Mouse (Mus musculus) heart, embryonic 13.5 days (tissue): ENCODE results near the gene Mtg1. TPM values are rescaled to one million over a fixed set of nuclear protein-coding genes. Genes with fewer than 3 reads are reported as not detected.
"Not testable (repeated sequence)": the region's sequence is repeated elsewhere in the genome, so short reads cannot be mapped to it uniquely, and the experiment has no call there.

ENCODE experiments used
- ATAC-seq: fragments of 200-750 bp; cut with Nextera tagmentation; 2 replicates; pipeline ENCODE4 v1.8.0; 2017; ENCODE audit warnings: moderate TSS enrichment; ENCODE audit not compliant: insufficient number of reproducible peaks, low FRiP score, low TSS enrichment; ENCODE audit errors: extremely low read depth
- H3K27ac ChIP-seq: fragments of 300-500 bp; sonication (generic); replicated peaks from 2 replicates; pipeline ENCODE4 v1.5.1; 2015; ENCODE audit warnings: moderate library complexity, mild to moderate bottlenecking, inconsistent platforms
- H3K27me3 ChIP-seq: fragments of 300-500 bp; sonication (generic); replicated peaks from 2 replicates; pipeline ENCODE4 v1.6.1; 2015; ENCODE audit warnings: mild to moderate bottlenecking, inconsistent platforms
- H3K36me3 ChIP-seq: fragments of 300-500 bp; sonication (generic); 2 replicates; pipeline ENCODE4 v1.6.1; 2015; ENCODE audit warnings: mild to moderate bottlenecking, inconsistent platforms
- H3K4me1 ChIP-seq: fragments of 300-500 bp; sonication (generic); 2 replicates; pipeline ENCODE4 v1.6.1; 2015; ENCODE audit warnings: inconsistent platforms
- H3K4me2 ChIP-seq: fragments of 300-500 bp; sonication (generic); 2 replicates; pipeline ENCODE4 v1.6.1; 2015; ENCODE audit warnings: inconsistent platforms, mild to moderate bottlenecking, moderate library complexity
- H3K4me3 ChIP-seq: fragments of 300-500 bp; sonication (generic); 2 replicates; pipeline ENCODE4 v1.5.1; 2015; ENCODE audit warnings: moderate library complexity, mild to moderate bottlenecking, inconsistent platforms
- H3K9ac ChIP-seq: fragments of 300-500 bp; sonication (generic); 2 replicates; pipeline ENCODE4 v1.6.1; 2015; ENCODE audit warnings: inconsistent platforms, mild to moderate bottlenecking, moderate library complexity
- H3K9me3 ChIP-seq: fragments of 300-500 bp; sonication (generic); 2 replicates; pipeline ENCODE4 v1.6.1; 2016; ENCODE audit warnings: inconsistent platforms
- WGBS: fragments of 180-500 bp; shearing (Covaris S2); methylation state at CpG from one replicate; pipeline ENCODE4 v1.1.7; 2015; ENCODE audit warnings: mixed read lengths; 5-methylcytosine and 5-hydroxymethylcytosine counted together
- polyA plus RNA-seq: library from polyadenylated mRNA; unstranded; fragments of >200 nt; fragmentation: Nextera tagmentation; extraction: Ambion mirVana; gene quantifications from 2 replicates; pipeline ENCODE4 v1.2.1, GENCODE M21; 2015

Gene Mtg1
- polyA plus RNA-seq, 1 experiment from 2014 or later = 27.2 TPM

GRCm38 (mm10) chr7:140134033-140134432 is 3.3 kb upstream of the Mtg1 start:
- not testable (repeated sequence) for H3K9ac ChIP-seq, H3K9me3 ChIP-seq, H3K4me1 ChIP-seq, H3K4me3 ChIP-seq, H3K27me3 ChIP-seq, H3K27ac ChIP-seq, H3K4me2 ChIP-seq, ATAC-seq
- peaks cover 37% of the 10 kb centered on the region for H3K36me3 ChIP-seq
- WGBS = 92% methylated on average over 7 of the region's 7 CpGs

- Histone ChIP-seq H3K27ac (no peak overlapping the region), H3K9me3 (no peaks in the 10 kb centered on the region), H3K4me3 (no peak overlapping the region), H3K9ac (no peak overlapping the region), H3K36me3 (peaks cover 25% of the 10 kb centered on the region), H3K27me3 (no peaks in the 10 kb centered on the region), H3K4me2 (no peak overlapping the region), H3K4me1 (peaks cover 9% of the 10 kb centered on the region)
- ATAC-seq = no peak
- 88% methylated on average over 5 of the region's 5 CpGs for WGBS
Measured at GRCm38 (mm10) chr7:140135106-140135770, 2.1 kb upstream of the Mtg1 start.

GRCm38 (mm10) chr7:140138021-140138310 is 602 bp downstream of the Mtg1 start:
- Histone ChIP-seq H3K4me1 (peaks cover 13% of the 10 kb centered on the region), H3K27me3 (no peaks in the 10 kb centered on the region), H3K4me3 (peak overlapping the region; percentile 83), H3K9ac (peak overlapping the region; percentile 93), H3K36me3 (peaks cover 14% of the 10 kb centered on the region), H3K4me2 (peak overlapping the region; percentile 92), H3K9me3 (no peaks in the 10 kb centered on the region), H3K27ac (peak overlapping the region; percentile 78)
- ATAC-seq = no peak
- WGBS = 1% methylated on average over 8 of the region's 8 CpGs

DNA sequence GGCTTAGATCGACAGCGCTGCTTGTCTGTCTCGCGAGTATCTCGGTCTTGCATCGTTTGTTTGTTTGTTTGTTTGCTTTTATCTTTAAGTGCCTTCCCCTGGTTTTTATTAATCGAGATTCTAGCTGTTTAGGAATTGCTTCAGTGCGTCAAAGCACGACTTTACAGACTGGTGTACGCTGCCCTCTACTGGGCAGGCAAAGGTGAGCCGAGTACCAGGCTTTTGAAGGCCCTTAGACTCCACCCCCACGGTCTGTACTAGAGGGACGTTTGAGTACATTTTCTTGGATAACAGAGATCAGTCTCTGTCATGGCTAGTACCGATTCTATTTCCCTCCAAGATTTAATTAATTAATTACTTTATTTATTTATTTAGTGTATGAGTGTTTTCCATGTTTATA is 4.0 kb downstream of the Mtg1 start:
- Histone ChIP-seq H3K4me2 (no peak overlapping the region), H3K27ac (no peak overlapping the region), H3K9ac (peak overlapping the region; percentile 40; the same call in 1 of the 2 replicates), H3K27me3 (no peaks in the 10 kb centered on the region), H3K4me1 (peaks cover 13% of the 10 kb centered on the region), H3K4me3 (no peak overlapping the region), H3K9me3 (no peaks in the 10 kb centered on the region), H3K36me3 (peaks cover 6% of the 10 kb centered on the region; the same call in 1 of the 2 replicates)
- ATAC-seq = no peak
- WGBS = 7% methylated on average over 14 of the region's 14 CpGs

- no peaks in the 10 kb centered on the region for H3K9me3 ChIP-seq
- no peak overlapping the region for H3K9ac ChIP-seq
- H3K4me2 ChIP-seq = no peak overlapping the region
- peaks cover 6% of the 10 kb centered on the region; the same call in 1 of the 2 replicates for H3K4me1 ChIP-seq
- H3K36me3 ChIP-seq = peaks cover 18% of the 10 kb centered on the region
- no peak overlapping the region for H3K4me3 ChIP-seq
- H3K27ac ChIP-seq = no peak overlapping the region
- no peaks in the 10 kb centered on the region for H3K27me3 ChIP-seq
- WGBS = 79% methylated on average over 4 of the region's 4 CpGs
- ATAC-seq = no peak
Measured at GRCm38 (mm10) chr7:140144550-140144949, 7.2 kb downstream of the Mtg1 start.

DNA sequence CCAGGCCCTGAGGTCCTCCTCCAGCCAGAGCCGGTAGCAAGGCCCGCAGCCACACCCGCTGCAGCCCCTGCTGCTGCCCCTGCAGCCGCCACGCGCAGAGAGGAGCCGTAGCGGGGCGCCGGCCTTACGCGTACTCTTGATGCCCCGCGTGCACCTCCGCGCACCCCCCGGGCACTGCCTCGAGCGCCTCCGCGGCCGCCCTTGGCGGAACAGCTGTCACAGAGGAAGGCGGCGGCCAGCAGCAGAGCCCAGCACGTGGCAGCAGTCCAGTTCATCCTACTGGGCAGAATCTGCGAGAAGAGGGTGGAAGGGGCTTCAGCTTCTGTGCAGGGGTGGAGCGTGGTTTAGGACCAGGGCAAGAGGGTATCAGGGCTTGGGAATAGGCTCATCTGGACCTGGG is 16.0 kb downstream of the Mtg1 start:
- peak overlapping the region; percentile 64 for H3K9ac ChIP-seq

GRCm38 (mm10) chr7:140153829-140154217 is 16.5 kb downstream of the Mtg1 start:
- H3K4me1 ChIP-seq = peaks cover 15% of the 10 kb centered on the region
- peaks cover 68% of the 10 kb centered on the region for H3K27me3 ChIP-seq
- H3K4me2 ChIP-seq = peak overlapping the region; percentile 66
- peaks cover 5% of the 10 kb centered on the region; the same call in 1 of the 2 replicates for H3K36me3 ChIP-seq
- no peak for ATAC-seq
- H3K9me3 ChIP-seq = no peaks in the 10 kb centered on the region
- 23% methylated on average over 4 of the region's 4 CpGs for WGBS
- peak overlapping the region; percentile 64 for H3K9ac ChIP-seq
- no peak overlapping the region for H3K27ac ChIP-seq
- peak overlapping the region; percentile 30 for H3K4me3 ChIP-seq

More for the DNA sequence above, 16.0 kb downstream of the Mtg1 start:
- peaks cover 63% of the 10 kb centered on the region for H3K27me3 ChIP-seq
- ATAC-seq = no peak
- H3K4me2 ChIP-seq = peak overlapping the region; percentile 66
- peaks cover 15% of the 10 kb centered on the region for H3K4me1 ChIP-seq
- no peak overlapping the region for H3K27ac ChIP-seq
- WGBS = 5% methylated on average over 28 of the region's 28 CpGs
- peak overlapping the region; percentile 38 for H3K4me3 ChIP-seq
- no peaks in the 10 kb centered on the region for H3K9me3 ChIP-seq
- H3K36me3 ChIP-seq = peaks cover 5% of the 10 kb centered on the region; the same call in 1 of the 2 replicates

DNA sequence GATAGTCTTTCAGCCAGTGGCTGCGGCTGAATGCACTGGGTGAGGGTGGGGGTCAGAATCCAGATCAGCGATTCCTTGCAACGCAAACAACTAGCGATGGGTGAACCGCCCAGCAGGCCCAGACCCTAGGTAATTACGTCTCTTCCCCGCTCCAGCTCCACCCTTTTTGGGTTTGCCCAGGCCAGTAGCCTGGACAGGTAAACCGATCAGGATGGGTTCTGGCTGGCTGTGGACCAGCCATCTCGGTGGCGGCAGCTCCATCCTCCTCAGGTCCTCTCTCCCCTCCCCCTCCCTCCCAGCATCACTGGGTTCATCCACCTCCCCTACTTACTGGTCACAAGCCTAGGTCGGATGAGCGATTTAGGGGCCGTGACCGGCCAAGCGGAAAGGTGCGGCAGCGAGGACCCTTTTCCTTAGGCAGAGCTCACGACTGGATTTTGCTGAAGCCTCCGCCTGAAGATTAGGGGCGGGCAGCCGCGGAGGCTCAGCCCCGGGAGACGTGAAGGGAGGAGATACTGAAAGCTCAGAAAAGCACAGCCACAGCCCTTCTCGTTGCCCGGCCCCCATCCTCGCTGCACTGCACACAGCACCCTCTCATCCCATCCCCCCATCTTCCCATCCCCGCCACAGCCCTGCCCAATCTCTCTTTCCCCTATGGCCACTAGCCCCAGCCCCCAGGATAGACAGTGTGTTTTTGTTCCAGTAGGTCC is 17.0 kb downstream of the Mtg1 start, which contains the start of gene Sprn:
Gene Sprn, minus strand, starts transcription at position 660 of the 710 bp plus-strand sequence.
- ATAC-seq = no peak
- Histone ChIP-seq H3K36me3 (peaks cover 5% of the 10 kb centered on the region; the same call in 1 of the 2 replicates), H3K4me1 (peaks cover 15% of the 10 kb centered on the region), H3K9ac (peak within 1 kb of the TSS; percentile 64), H3K27me3 (peaks cover 73% of the 10 kb centered on the region), H3K4me2 (peak within 1 kb of the TSS; percentile 66), H3K4me3 (peak within 1 kb of the TSS; percentile 30), H3K9me3 (no peaks in the 10 kb centered on the region), H3K27ac (no peak within 1 kb of the TSS)
- 5% methylated on average over 28 of the region's 28 CpGs for WGBS

DNA sequence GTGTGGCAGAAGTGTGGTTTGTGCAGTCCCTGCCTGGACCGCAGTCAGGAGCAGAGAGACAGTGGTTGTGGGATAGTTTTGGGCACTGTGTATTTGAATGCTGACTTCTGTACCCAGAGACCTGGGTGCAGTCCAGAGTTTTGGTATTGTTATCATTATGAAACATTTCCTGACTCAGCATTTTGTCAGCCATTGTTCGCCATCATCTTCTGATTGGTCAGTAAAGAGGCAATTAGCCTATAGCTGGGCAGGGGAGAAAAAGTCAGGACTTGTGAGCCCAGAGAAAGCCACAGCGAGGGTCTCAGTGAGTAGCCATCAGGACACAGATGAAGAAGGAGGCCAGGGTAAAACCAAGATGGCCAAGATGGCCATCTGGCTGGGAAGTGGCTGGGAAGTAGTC is 23.0 kb downstream of the Mtg1 start:
- H3K9ac ChIP-seq = no peak overlapping the region
- H3K4me3 ChIP-seq = no peak overlapping the region
- WGBS = 73% methylated on average over 3 of the region's 3 CpGs
- H3K9me3 ChIP-seq = no peaks in the 10 kb centered on the region
- H3K27ac ChIP-seq = no peak overlapping the region
- no peak for ATAC-seq
- no peaks in the 10 kb centered on the region for H3K4me1 ChIP-seq
- peaks cover 50% of the 10 kb centered on the region for H3K27me3 ChIP-seq
- no peak overlapping the region for H3K4me2 ChIP-seq
- H3K36me3 ChIP-seq = no peaks in the 10 kb centered on the region

DNA sequence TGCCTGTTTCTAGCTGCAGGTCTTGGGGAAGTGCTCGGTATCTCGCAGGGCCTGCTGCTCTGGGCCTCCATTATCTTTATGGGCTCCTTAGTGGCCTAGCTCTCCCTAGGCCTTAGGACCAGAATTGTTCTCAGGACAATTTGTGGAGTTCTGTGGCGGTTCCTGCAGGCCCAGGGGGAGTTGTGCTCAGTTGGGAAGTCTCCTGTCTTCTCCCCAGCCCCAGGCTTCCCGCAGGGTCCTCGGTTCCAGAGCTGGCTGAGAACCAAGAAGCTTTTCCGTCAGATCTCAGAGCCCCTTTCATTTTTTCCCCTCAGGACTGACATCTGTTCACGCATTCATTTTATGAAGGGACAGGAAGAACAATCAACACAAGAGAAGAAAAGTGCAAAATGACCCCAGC is 27.3 kb downstream of the Mtg1 start, which contains the start of gene Olfr522:
Gene Olfr522, minus strand, starts transcription at position 101 of the 400 bp plus-strand sequence.
- WGBS = 56% methylated on average over 7 of the region's 7 CpGs
- no peak for ATAC-seq
- no peak within 1 kb of the TSS for H3K9ac ChIP-seq

DNA sequence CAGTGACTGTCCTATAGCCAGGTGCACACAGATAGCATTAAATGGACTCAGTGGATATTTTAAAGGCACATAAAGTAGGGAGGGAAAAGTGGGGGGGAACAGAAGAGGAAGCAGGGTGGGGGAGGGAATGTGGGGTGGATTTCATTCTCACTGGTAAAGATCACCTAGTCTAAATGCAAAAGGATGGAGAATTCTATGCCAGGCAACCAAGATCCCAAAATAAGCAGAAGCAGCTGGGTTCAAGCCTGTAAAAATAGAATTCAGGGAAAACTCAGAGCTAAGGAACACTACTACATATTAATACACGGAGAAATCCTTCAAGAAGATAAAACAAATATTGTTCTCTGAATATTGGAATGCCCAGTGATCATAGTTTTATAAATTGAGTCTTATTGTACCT is 30.6 kb downstream of the Mtg1 start:
- no peak overlapping the region for H3K4me2 ChIP-seq
- no peaks in the 10 kb centered on the region for H3K27me3 ChIP-seq
- ATAC-seq = no peak
- no peak overlapping the region for H3K27ac ChIP-seq
- H3K4me3 ChIP-seq = no peak overlapping the region
- no peaks in the 10 kb centered on the region for H3K4me1 ChIP-seq
- H3K9ac ChIP-seq = no peak overlapping the region
- 54% methylated on average over 1 of the region's 1 CpGs for WGBS
- H3K9me3 ChIP-seq = no peaks in the 10 kb centered on the region
- H3K36me3 ChIP-seq = no peaks in the 10 kb centered on the region

More for the DNA sequence above, 27.3 kb downstream of the Mtg1 start, which contains the start of gene Olfr522:
- H3K27me3 ChIP-seq = 0 out of 2 replicates have a peak, but pooled peaks cover 17% of the 10 kb centered on the region
- no peaks in the 10 kb centered on the region for H3K36me3 ChIP-seq
- H3K4me2 ChIP-seq = no peak within 1 kb of the TSS
- H3K27ac ChIP-seq = no peak within 1 kb of the TSS
- H3K9me3 ChIP-seq = no peaks in the 10 kb centered on the region
- H3K4me1 ChIP-seq = no peaks in the 10 kb centered on the region
- no peak within 1 kb of the TSS for H3K4me3 ChIP-seq
